Mouse (Mus musculus) intestine, embryonic 14.5 days (tissue): ENCODE results near the gene Prrt2. TPM values are rescaled to one million over a fixed set of nuclear protein-coding genes. Genes with fewer than 3 reads are reported as not detected.

Source experiments
- ATAC-seq: fragments of 200-750 bp; cut with Nextera tagmentation; replicated peaks from 2 replicates; pipeline ENCODE4 v1.8.0; 2017; ENCODE audit warnings: low read depth, moderate number of reproducible peaks, moderate TSS enrichment, moderate library complexity; ENCODE audit not compliant: low FRiP score, low TSS enrichment
- DNase-seq: peaks from one replicate; pipeline ENCODE4 v3.0.0-alpha.2; 2018; ENCODE audit warnings: low spot score
- H3K27ac ChIP-seq: fragments of 300-500 bp; sonication (generic); 2 replicates; pipeline ENCODE4 v1.5.1; 2014; ENCODE audit warnings: low read depth, mild to moderate bottlenecking, control low read depth
- H3K27me3 ChIP-seq: fragments of 300-500 bp; sonication (generic); replicated peaks from 2 replicates; pipeline ENCODE4 v1.6.1; 2014; ENCODE audit warnings: low read length, control low read depth; ENCODE audit not compliant: control insufficient read depth, insufficient read depth
- H3K36me3 ChIP-seq: fragments of 300-500 bp; sonication (generic); 2 replicates; pipeline ENCODE4 v1.6.1; 2014; ENCODE audit warnings: low read length, control low read depth; ENCODE audit not compliant: control insufficient read depth, insufficient read depth
- H3K4me1 ChIP-seq: fragments of 300-500 bp; sonication (generic); replicated peaks from 2 replicates; pipeline ENCODE4 v1.6.1; 2014; ENCODE audit warnings: low read length, control low read depth, mixed read lengths; ENCODE audit not compliant: control insufficient read depth, insufficient read depth
- H3K4me2 ChIP-seq: fragments of 300-500 bp; sonication (generic); 2 replicates; pipeline ENCODE4 v1.6.1; 2014; ENCODE audit warnings: low read length
- H3K4me3 ChIP-seq: fragments of 300-500 bp; sonication (generic); 2 replicates; pipeline ENCODE4 v1.5.1; 2014; ENCODE audit warnings: low read depth, low read length, control low read depth, mixed read lengths
- H3K9ac ChIP-seq: fragments of 300-500 bp; sonication (generic); 2 replicates; pipeline ENCODE4 v1.6.1; 2014; ENCODE audit warnings: mild to moderate bottlenecking, low read length
- H3K9me3 ChIP-seq: fragments of 300-500 bp; sonication (generic); 2 replicates; pipeline ENCODE4 v1.6.1; 2016; ENCODE audit warnings: low read length, control low read depth; ENCODE audit not compliant: control insufficient read depth
- WGBS: fragments of 180-500 bp; shearing (Covaris S2); extraction: QIAGEN DNeasy Blood & Tissue Kit; methylation state at CpG from one replicate; pipeline ENCODE4 v1.1.7; 2014; 5-methylcytosine and 5-hydroxymethylcytosine counted together
- polyA plus RNA-seq: library from polyadenylated mRNA; unstranded; fragments of >200 nt; fragmentation: Nextera tagmentation; extraction: Ambion mirVana; gene quantifications from 2 replicates; pipeline ENCODE4 v1.2.1, GENCODE M21; 2014

Gene Prrt2
- polyA plus RNA-seq, 1 experiment from 2014 or later = 9.2 TPM

- WGBS = 81% methylated on average over 2 of the region's 2 CpGs
- no peak for ATAC-seq
- H3K36me3 ChIP-seq = peaks cover 25% of the 10 kb centered on the region
- H3K9me3 ChIP-seq = no peaks in the 10 kb centered on the region
- DNase-seq = no peak
- H3K27ac ChIP-seq = no peak overlapping the region
- peaks cover 32% of the 10 kb centered on the region for H3K4me1 ChIP-seq
- H3K9ac ChIP-seq = no peak overlapping the region
- H3K27me3 ChIP-seq = no peaks in the 10 kb centered on the region
- H3K4me3 ChIP-seq = no peak overlapping the region
- H3K4me2 ChIP-seq = no peak overlapping the region
Observed at GRCm38 (mm10) chr7:127011717-127012116, 9.3 kb downstream of the Prrt2 start.

GRCm38 (mm10) chr7:127011051-127011450 lies 10.0 kb downstream of the Prrt2 start:
- no peak for DNase-seq
- no peak overlapping the region for H3K9ac ChIP-seq
- WGBS = 91% methylated on average over 2 of the region's 2 CpGs
- no peaks in the 10 kb centered on the region for H3K27me3 ChIP-seq
- ATAC-seq = no peak
- H3K9me3 ChIP-seq = no peaks in the 10 kb centered on the region
- peaks cover 25% of the 10 kb centered on the region for H3K36me3 ChIP-seq
- peaks cover 32% of the 10 kb centered on the region for H3K4me1 ChIP-seq
- no peak overlapping the region for H3K27ac ChIP-seq
- no peak overlapping the region for H3K4me3 ChIP-seq
- H3K4me2 ChIP-seq = no peak overlapping the region

GRCm38 (mm10) chr7:127009307-127010085 lies 11.5 kb downstream of the Prrt2 start:
- peaks cover 15% of the 10 kb centered on the region for H3K36me3 ChIP-seq
- no peaks in the 10 kb centered on the region for H3K27me3 ChIP-seq
- H3K4me2 ChIP-seq = no peak overlapping the region
- no peak overlapping the region for H3K9ac ChIP-seq
- H3K27ac ChIP-seq = peak overlapping the region; percentile 79
- H3K4me3 ChIP-seq = no peak overlapping the region
- H3K9me3 ChIP-seq = no peaks in the 10 kb centered on the region
- 83% methylated on average over 17 of the region's 17 CpGs for WGBS
- peaks cover 22% of the 10 kb centered on the region for H3K4me1 ChIP-seq
- DNase-seq = no peak
- 0 out of 2 replicates have a peak, but pooled peaks have one; percentile 3 for ATAC-seq

DNA sequence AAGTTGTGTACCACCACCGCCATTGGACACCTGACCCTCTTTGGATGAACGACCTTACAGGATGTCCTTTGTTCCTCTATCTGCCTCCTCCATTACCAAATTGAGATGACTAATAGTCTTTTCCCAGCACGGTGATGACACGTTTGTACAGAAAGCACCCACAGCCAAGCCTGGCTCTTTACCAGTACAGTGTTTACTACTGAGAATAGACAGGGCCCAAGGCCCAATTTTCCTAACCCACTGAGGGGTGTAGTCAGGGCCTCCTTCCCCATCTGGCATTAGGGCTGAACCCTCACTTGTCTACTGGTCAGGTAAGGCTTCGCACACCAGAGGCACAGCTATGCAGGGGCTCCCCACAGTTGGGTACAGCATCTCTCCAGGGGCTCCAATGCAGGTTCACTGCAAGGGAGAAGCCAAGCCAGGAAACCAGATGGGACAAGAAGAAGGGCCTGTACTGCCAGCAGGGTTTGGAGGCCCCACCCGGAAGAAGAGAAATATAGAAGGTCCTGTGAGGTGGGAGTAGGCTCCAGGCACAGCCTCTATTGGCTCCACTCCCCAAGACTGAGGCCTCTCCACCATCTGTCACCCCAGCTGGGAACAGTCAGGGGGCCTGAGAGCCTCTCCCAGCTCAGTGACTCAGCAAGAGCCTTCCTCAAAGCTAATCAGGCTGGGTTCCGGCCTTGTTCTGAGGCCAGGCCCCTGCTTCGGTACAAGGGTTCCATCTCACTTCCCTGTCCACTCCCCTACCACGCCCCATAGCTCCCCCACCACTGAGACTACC lies 12.6 kb downstream of the Prrt2 start:
- Histone ChIP-seq H3K4me3 (no peak overlapping the region), H3K27me3 (no peaks in the 10 kb centered on the region), H3K36me3 (peaks cover 10% of the 10 kb centered on the region), H3K4me2 (0 out of 2 replicates have a peak overlapping the region, but pooled peaks have one; percentile 0), H3K9me3 (no peaks in the 10 kb centered on the region), H3K4me1 (peaks cover 18% of the 10 kb centered on the region), H3K27ac (peak overlapping the region; percentile 79), H3K9ac (no peak overlapping the region)
- ATAC-seq (peak; percentile 85), DNase-seq (peak; percentile 79)
- 45% methylated on average over 9 of the region's 9 CpGs for WGBS

DNA sequence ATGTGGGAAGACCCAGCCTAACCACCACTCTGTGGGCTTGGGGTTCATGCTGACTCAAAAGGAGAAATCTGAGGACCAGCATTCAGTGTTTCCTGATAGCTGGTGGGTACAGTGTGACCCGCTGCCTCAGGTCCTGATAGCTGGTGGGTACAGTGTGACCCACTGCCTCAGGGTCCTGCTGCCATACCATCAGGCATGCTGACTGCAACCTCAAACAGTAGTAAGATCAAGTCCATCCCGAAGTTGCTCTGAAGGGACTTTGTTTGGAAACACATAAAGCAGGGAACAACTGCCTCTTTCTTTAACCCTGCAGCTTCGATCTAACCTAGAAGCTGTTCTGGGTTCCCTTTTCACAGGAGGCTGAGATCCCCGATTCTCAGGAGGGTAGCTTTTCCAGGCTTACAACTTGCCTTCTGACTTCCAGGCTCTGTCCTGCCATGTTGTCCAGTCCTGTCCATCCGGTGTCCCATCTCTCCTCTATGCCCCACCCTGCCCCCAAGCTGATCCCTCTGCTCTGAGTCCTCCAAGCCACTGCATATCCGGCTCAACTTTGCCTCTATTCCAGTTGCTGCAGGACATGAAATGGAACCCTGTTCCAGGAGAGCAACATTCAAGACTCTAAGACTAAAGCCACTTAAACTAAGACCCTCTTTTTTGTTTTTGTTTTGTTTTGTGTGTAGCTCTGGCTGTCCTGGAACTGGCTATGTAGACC lies 13.5 kb downstream of the Prrt2 start:
- Histone ChIP-seq H3K4me1 (peaks cover 18% of the 10 kb centered on the region), H3K4me2 (no peak overlapping the region), H3K9me3 (no peaks in the 10 kb centered on the region), H3K36me3 (0 out of 2 replicates have a peak, but pooled peaks cover under 1% of the 10 kb centered on the region), H3K27me3 (no peaks in the 10 kb centered on the region), H3K4me3 (no peak overlapping the region), H3K9ac (no peak overlapping the region), H3K27ac (no peak overlapping the region)
- 83% methylated on average over 6 of the region's 6 CpGs for WGBS
- no peak for DNase-seq
- ATAC-seq = no peak

DNA sequence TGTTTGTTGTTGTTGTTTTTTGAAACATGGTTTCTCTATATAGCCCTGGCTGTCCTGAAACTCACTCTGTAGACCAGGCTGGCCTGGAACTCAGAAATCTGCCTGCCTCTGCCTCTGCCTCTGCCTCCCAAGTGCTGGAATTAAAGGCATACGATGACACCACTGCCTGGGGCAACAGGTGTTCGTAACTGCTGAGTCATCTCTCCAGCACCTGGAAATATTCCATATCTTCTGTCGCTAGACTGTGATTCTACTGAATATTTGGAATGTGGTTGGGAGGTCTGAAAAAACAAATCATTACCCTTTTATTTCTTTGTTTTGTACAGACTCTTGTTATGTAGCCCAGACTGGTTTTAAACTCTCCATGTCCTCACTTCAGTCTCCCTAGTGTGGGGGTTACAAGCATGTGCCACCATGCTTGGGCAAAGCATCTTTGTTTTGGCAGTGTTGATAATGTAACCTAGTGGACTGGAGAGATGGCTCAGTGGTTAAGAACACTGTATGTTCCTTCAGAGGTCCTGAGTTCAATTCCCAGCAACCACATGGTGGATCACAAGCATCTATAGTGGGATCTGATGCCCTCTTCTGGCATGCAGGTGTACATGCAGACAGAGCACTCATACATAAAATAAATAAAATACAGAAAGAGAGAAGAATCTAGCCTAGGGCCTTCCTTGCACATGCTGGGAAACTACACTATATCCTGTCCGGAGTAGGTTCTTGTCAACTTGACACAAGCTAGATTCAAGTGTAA lies 16.7 kb downstream of the Prrt2 start:
- Histone ChIP-seq H3K4me1 (peaks cover 15% of the 10 kb centered on the region), H3K9me3 (no peaks in the 10 kb centered on the region), H3K4me3 (no peak overlapping the region), H3K27me3 (no peaks in the 10 kb centered on the region), H3K9ac (no peak overlapping the region), H3K27ac (no peak overlapping the region), H3K36me3 (no peaks in the 10 kb centered on the region), H3K4me2 (no peak overlapping the region)
- DNase-seq (no peak), ATAC-seq (no peak)
- WGBS = 83% methylated on average over 4 of the region's 4 CpGs

DNA sequence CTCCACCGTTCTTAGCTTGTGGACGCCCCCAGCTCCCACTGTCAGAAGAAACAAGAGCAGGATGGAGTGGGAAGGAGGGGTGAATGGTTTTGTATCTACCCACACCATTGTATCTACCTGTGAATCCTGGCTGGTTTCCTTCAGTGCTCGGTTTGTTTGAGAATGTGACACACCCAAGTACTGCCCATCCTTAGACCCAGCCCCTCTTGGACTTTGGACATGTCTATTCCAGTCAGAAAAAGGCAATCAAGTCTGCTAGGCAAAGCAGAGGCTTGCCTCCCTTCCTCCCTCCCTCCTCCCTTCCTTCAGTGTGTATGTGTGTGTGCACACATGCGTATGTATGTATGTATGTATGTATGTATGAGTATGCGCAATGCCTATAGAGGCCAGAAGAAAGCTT lies 17.4 kb downstream of the Prrt2 start:
- Histone ChIP-seq H3K4me2 (no peak overlapping the region), H3K36me3 (no peaks in the 10 kb centered on the region), H3K27ac (no peak overlapping the region), H3K9ac (no peak overlapping the region), H3K4me3 (no peak overlapping the region), H3K9me3 (no peaks in the 10 kb centered on the region), H3K27me3 (no peaks in the 10 kb centered on the region), H3K4me1 (peaks cover 9% of the 10 kb centered on the region; the same call in 1 of the 2 replicates)
- 78% methylated on average over 5 of the region's 5 CpGs for WGBS
- peak; percentile 67 for DNase-seq
- ATAC-seq = peak; percentile 73

DNA sequence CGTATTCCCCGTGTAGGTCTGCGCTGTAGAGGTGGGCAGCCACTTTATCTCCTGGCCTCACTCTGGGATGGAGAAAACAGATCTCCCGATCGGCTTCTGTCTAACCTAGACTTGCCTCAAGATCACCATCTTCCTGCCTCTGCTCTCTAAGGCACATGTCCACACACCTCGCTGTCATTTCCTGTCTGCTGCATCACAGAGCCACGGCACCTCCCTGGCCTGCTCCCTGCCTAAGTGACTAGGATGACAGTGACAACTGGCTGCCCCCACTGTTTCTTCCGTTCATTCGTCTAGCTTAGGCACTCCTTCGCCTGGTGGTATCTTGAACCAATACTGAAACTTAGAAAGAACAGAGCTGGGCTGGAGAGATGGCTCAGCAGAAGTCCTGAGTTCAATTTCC lies 21.4 kb downstream of the Prrt2 start:
- no peak overlapping the region for H3K27ac ChIP-seq
- H3K4me3 ChIP-seq = no peak overlapping the region
- WGBS = 77% methylated on average over 10 of the region's 10 CpGs
- 0 out of 2 replicates have a peak, but pooled peaks cover 5% of the 10 kb centered on the region for H3K9me3 ChIP-seq
- DNase-seq (no peak), ATAC-seq (no peak)
- H3K4me2 ChIP-seq = no peak overlapping the region
- no peaks in the 10 kb centered on the region for H3K27me3 ChIP-seq
- H3K4me1 ChIP-seq = no peaks in the 10 kb centered on the region
- H3K36me3 ChIP-seq = no peaks in the 10 kb centered on the region
- H3K9ac ChIP-seq = no peak overlapping the region
